Mouse (Mus musculus) liver, embryonic 11.5 days (tissue): ENCODE data around the gene Mt1. TPM values are rescaled to one million over a fixed set of nuclear protein-coding genes. Genes with fewer than 3 reads are reported as not detected.
"Not testable (repeated sequence)": the region's sequence is repeated elsewhere in the genome, so short reads cannot be mapped to it uniquely, and the experiment has no call there.

Experiments
- ATAC-seq: fragments of 200-750 bp; cut with Nextera tagmentation; replicated peaks from 2 replicates; pipeline ENCODE4 v1.8.0; 2017; ENCODE audit warnings: moderate number of reproducible peaks, mild to moderate bottlenecking, moderate TSS enrichment, moderate library complexity; ENCODE audit not compliant: low FRiP score
- DNase-seq: peaks from one replicate; pipeline ENCODE4 v3.0.0-alpha.2; 2017; ENCODE audit warnings: low spot score
- H3K27ac ChIP-seq: fragments of 300-500 bp; sonication (generic); 2 replicates; pipeline ENCODE4 v1.5.1; 2014; ENCODE audit warnings: mild to moderate bottlenecking, low read depth, low read length, control low read depth
- H3K27me3 ChIP-seq: fragments of 300-500 bp; sonication (generic); replicated peaks from 2 replicates; pipeline ENCODE4 v1.6.1; 2014; ENCODE audit warnings: low read length, mixed read lengths; ENCODE audit not compliant: control insufficient read depth, insufficient read depth
- H3K36me3 ChIP-seq: fragments of 300-500 bp; sonication (generic); 2 replicates; pipeline ENCODE4 v1.6.1; 2014; ENCODE audit warnings: mild to moderate bottlenecking, low read length, moderate library complexity, mixed read lengths; ENCODE audit not compliant: control insufficient read depth, insufficient read depth
- H3K4me1 ChIP-seq: fragments of 300-500 bp; sonication (generic); replicated peaks from 2 replicates; pipeline ENCODE4 v1.6.1; 2014; ENCODE audit warnings: low read length, mixed read lengths; ENCODE audit not compliant: control insufficient read depth, insufficient read depth
- H3K4me2 ChIP-seq: fragments of 300-500 bp; sonication (generic); 2 replicates; pipeline ENCODE4 v1.6.1; 2014; ENCODE audit warnings: mild to moderate bottlenecking, control low read depth, moderate library complexity
- H3K4me3 ChIP-seq: fragments of 300-500 bp; sonication (generic); 2 replicates; pipeline ENCODE4 v1.5.1; 2014; ENCODE audit warnings: low read depth, low read length, control low read depth
- H3K9ac ChIP-seq: fragments of 300-500 bp; sonication (generic); 2 replicates; pipeline ENCODE4 v1.6.1; 2014; ENCODE audit warnings: low read depth, low read length, control low read depth
- H3K9me3 ChIP-seq: fragments of 300-500 bp; sonication (generic); 2 replicates; pipeline ENCODE4 v1.6.1; 2016; ENCODE audit warnings: low read length, inconsistent platforms, mixed read lengths; ENCODE audit not compliant: control insufficient read depth
- WGBS: fragments of 180-500 bp; shearing (Covaris S2); extraction: QIAGEN DNeasy Blood & Tissue Kit; methylation state at CpG from one replicate; pipeline ENCODE4 v1.1.7; 2014; 5-methylcytosine and 5-hydroxymethylcytosine counted together
- polyA plus RNA-seq: library from polyadenylated mRNA; unstranded; fragments of >200 nt; fragmentation: Nextera tagmentation; extraction: Ambion mirVana; gene quantifications from 2 replicates; pipeline ENCODE4 v1.2.1, GENCODE M21; 2014

Mt1 gene
- polyA plus RNA-seq, 1 experiment from 2014 or later: 2,461 TPM

- WGBS: 75% methylated on average over 4 of the region's 4 CpGs
- no peak overlapping the region for H3K4me3 ChIP-seq
- H3K27me3 ChIP-seq: no peaks in the 10 kb centered on the region; the same call in 1 of the 2 replicates
- DNase-seq: no peak
- no peak overlapping the region for H3K4me2 ChIP-seq
- H3K9me3 ChIP-seq: no peaks in the 10 kb centered on the region
- no peaks in the 10 kb centered on the region for H3K36me3 ChIP-seq
- H3K4me1 ChIP-seq: no peaks in the 10 kb centered on the region
- no peak for ATAC-seq
- H3K27ac ChIP-seq: no peak overlapping the region
- no peak overlapping the region for H3K9ac ChIP-seq
Measured at GRCm38 (mm10) chr8:94140266-94140795, 38.6 kb upstream of the Mt1 start.

- Histone ChIP-seq H3K36me3 (no peaks in the 10 kb centered on the region), H3K4me2 (no peak overlapping the region), H3K9me3 (no peaks in the 10 kb centered on the region), H3K27me3 (peaks cover 16% of the 10 kb centered on the region), H3K4me3 (no peak overlapping the region), H3K27ac (no peak overlapping the region), H3K4me1 (peaks cover 6% of the 10 kb centered on the region; the same call in 1 of the 2 replicates), H3K9ac (no peak overlapping the region)
- ATAC-seq: no peak
- DNase-seq: no peak
- WGBS: 51% methylated on average over 5 of the region's 5 CpGs
Measured at GRCm38 (mm10) chr8:94148236-94148635, 30.6 kb upstream of the Mt1 start.

GRCm38 (mm10) chr8:94150925-94151324 is 28.0 kb upstream of the Mt1 start:
- no peaks in the 10 kb centered on the region for H3K9me3 ChIP-seq
- no peak overlapping the region for H3K27ac ChIP-seq
- no peak overlapping the region for H3K9ac ChIP-seq
- 55% methylated on average over 5 of the region's 5 CpGs for WGBS
- no peak overlapping the region for H3K4me2 ChIP-seq
- H3K4me1 ChIP-seq: peaks cover 6% of the 10 kb centered on the region; the same call in 1 of the 2 replicates
- no peaks in the 10 kb centered on the region for H3K36me3 ChIP-seq
- DNase-seq (no peak), ATAC-seq (peak; percentile 72)
- peaks cover 23% of the 10 kb centered on the region for H3K27me3 ChIP-seq
- H3K4me3 ChIP-seq: no peak overlapping the region

- peaks cover 6% of the 10 kb centered on the region; the same call in 1 of the 2 replicates for H3K4me1 ChIP-seq
- 4% methylated on average over 29 of the region's 29 CpGs for WGBS
Measured at GRCm38 (mm10) chr8:94152513-94153300, 26.2 kb upstream of the Mt1 start, which contains the start of gene Mt3. Gene Mt3 (plus strand): TSS chr8:94152607.

GRCm38 (mm10) chr8:94153451-94153850 is 25.4 kb upstream of the Mt1 start:
- Histone ChIP-seq H3K4me1 (peaks cover 6% of the 10 kb centered on the region; the same call in 1 of the 2 replicates), H3K27ac (no peak overlapping the region), H3K9ac (no peak overlapping the region), H3K36me3 (no peaks in the 10 kb centered on the region), H3K4me2 (no peak overlapping the region), H3K27me3 (peaks cover 23% of the 10 kb centered on the region), H3K9me3 (no peaks in the 10 kb centered on the region), H3K4me3 (no peak overlapping the region)
- 32% methylated on average over 7 of the region's 7 CpGs for WGBS
- ATAC-seq: no peak
- DNase-seq: no peak

More at GRCm38 (mm10) chr8:94152513-94153300, 26.2 kb upstream of the Mt1 start, which contains the start of gene Mt3:
- peak within 1 kb of the TSS; percentile 69 for H3K4me2 ChIP-seq
- DNase-seq (peak; percentile 49), ATAC-seq (peak; percentile 75)
- H3K27ac ChIP-seq: no peak within 1 kb of the TSS
- no peaks in the 10 kb centered on the region for H3K9me3 ChIP-seq
- peak within 1 kb of the TSS; percentile 31 for H3K4me3 ChIP-seq
- H3K27me3 ChIP-seq: peaks cover 23% of the 10 kb centered on the region
- no peaks in the 10 kb centered on the region for H3K36me3 ChIP-seq
- no peak within 1 kb of the TSS for H3K9ac ChIP-seq

GRCm38 (mm10) chr8:94154537-94154936 is 24.3 kb upstream of the Mt1 start:
- H3K27me3 ChIP-seq: peaks cover 23% of the 10 kb centered on the region
- H3K4me3 ChIP-seq: no peak overlapping the region
- WGBS: 50% methylated on average over 6 of the region's 6 CpGs
- H3K36me3 ChIP-seq: no peaks in the 10 kb centered on the region
- H3K27ac ChIP-seq: no peak overlapping the region
- no peak for DNase-seq
- H3K9me3 ChIP-seq: no peaks in the 10 kb centered on the region
- H3K4me2 ChIP-seq: no peak overlapping the region
- H3K4me1 ChIP-seq: peaks cover 6% of the 10 kb centered on the region; the same call in 1 of the 2 replicates
- no peak for ATAC-seq
- no peak overlapping the region for H3K9ac ChIP-seq

GRCm38 (mm10) chr8:94156092-94156491 is 22.8 kb upstream of the Mt1 start:
- no peak overlapping the region for H3K4me3 ChIP-seq
- H3K27me3 ChIP-seq: peaks cover 23% of the 10 kb centered on the region
- peaks cover 6% of the 10 kb centered on the region; the same call in 1 of the 2 replicates for H3K4me1 ChIP-seq
- H3K4me2 ChIP-seq: no peak overlapping the region
- ATAC-seq (no peak), DNase-seq (no peak)
- H3K36me3 ChIP-seq: no peaks in the 10 kb centered on the region
- no peak overlapping the region for H3K27ac ChIP-seq
- WGBS: 71% methylated on average over 4 of the region's 4 CpGs
- H3K9me3 ChIP-seq: no peaks in the 10 kb centered on the region
- H3K9ac ChIP-seq: no peak overlapping the region

GRCm38 (mm10) chr8:94165772-94166171 is 13.1 kb upstream of the Mt1 start:
- not testable (repeated sequence) for H3K27me3 ChIP-seq, H3K27ac ChIP-seq, H3K9me3 ChIP-seq, H3K36me3 ChIP-seq, H3K4me2 ChIP-seq, DNase-seq, ATAC-seq, H3K4me3 ChIP-seq, H3K9ac ChIP-seq
- 70% methylated on average over 8 of the region's 8 CpGs for WGBS
- peaks cover 13% of the 10 kb centered on the region for H3K4me1 ChIP-seq
